Mouse (Mus musculus) kidney, adult 2 months (tissue): ENCODE results near the gene Mrps18c. TPM values are rescaled to one million over a fixed set of nuclear protein-coding genes. Genes with fewer than 3 reads are reported as not detected.

Experiments used
- DNase-seq: peaks from one replicate; pipeline ENCODE4 v3.0.0; 2021
- H3K27ac ChIP-seq: fragments of 200-500 bp; 2 replicates; pipeline ENCODE4 v1.5.1; 2012; ENCODE audit warnings: low read depth, low read length, control low read depth, inconsistent platforms; ENCODE audit not compliant: insufficient read depth
- H3K27me3 ChIP-seq: fragments of 200-500 bp; replicated peaks from 2 replicates; pipeline ENCODE4 v1.6.1; 2012; ENCODE audit warnings: mild to moderate bottlenecking, moderate library complexity, low read length, inconsistent platforms; ENCODE audit not compliant: control insufficient read depth, insufficient read depth
- H3K36me3 ChIP-seq: fragments of 200-500 bp; 2 replicates; pipeline ENCODE4 v1.6.1; 2012; ENCODE audit warnings: mild to moderate bottlenecking, moderate library complexity, low read length, inconsistent platforms; ENCODE audit not compliant: control insufficient read depth, insufficient read depth
- H3K4me1 ChIP-seq: fragments of 200-500 bp; 2 replicates; pipeline ENCODE4 v1.6.1; 2011; ENCODE audit warnings: low read length; ENCODE audit not compliant: control insufficient read depth, insufficient read depth
- H3K4me3 ChIP-seq: fragments of 200-500 bp; 2 replicates; pipeline ENCODE4 v1.5.1; 2011; ENCODE audit warnings: mild to moderate bottlenecking, low read depth, low read length, control low read depth; ENCODE audit not compliant: insufficient read depth
- CTCF ChIP-seq: fragments of 200-500 bp; conservative IDR thresholded peaks from 2 replicates; pipeline ENCODE4 v1.5.1; 2011; ENCODE audit warnings: low read depth, mild to moderate bottlenecking, control low read depth, low read length, moderate library complexity, mixed read lengths; ENCODE audit not compliant: insufficient read depth, insufficient read length
- POLR2A ChIP-seq: fragments of 200-500 bp; IDR thresholded peaks from one replicate; pipeline ENCODE4 v1.6.1; 2011; ENCODE audit warnings: low read depth, low read length, control low read depth
- WGBS: fragments of 180-500 bp; shearing (Covaris S2); methylation state at CpG from one replicate; pipeline ENCODE4 v1.1.7; 2018; 5-methylcytosine and 5-hydroxymethylcytosine counted together
- polyA plus RNA-seq: library from polyadenylated mRNA; depleted of rRNA; stranded (reverse); fragments of >200 nt; gene quantifications from 2 replicates; pipeline ENCODE4 v1.2.3, GENCODE M21; 2012

The Mrps18c gene
- polyA plus RNA-seq, 1 experiment = 57.3 TPM

DNA sequence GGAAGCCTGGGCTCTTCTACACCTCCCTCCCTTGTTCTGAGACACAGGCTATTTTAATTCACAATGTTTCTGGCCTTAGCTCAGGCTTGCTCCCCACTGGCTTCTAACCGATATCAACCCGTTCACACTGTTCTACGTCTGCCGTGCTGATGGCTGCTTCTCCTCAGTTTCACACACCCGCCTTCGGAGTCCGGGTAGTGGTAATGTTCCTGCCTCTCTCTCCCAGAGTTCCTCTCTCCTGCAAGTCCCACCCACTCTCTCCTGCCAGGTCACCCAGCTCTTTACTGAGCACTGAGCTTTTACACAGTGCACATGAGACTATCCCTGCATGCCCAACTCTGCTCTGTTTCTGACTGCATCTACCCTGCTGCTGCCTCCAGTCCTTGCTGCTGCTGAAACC is 32.4 kb upstream of the Mrps18c start:
- DNase-seq = no peak
- Histone ChIP-seq H3K27me3 (no peaks in the 10 kb centered on the region), H3K36me3 (no peaks in the 10 kb centered on the region; the same call in 1 of the 2 replicates), H3K4me1 (no peaks in the 10 kb centered on the region), H3K27ac (no peak overlapping the region), H3K4me3 (no peak overlapping the region)
- 96% methylated on average over 7 of the region's 7 CpGs for WGBS
- no peak for TF ChIP-seq CTCF
- no peak for TF ChIP-seq POLR2A

DNA sequence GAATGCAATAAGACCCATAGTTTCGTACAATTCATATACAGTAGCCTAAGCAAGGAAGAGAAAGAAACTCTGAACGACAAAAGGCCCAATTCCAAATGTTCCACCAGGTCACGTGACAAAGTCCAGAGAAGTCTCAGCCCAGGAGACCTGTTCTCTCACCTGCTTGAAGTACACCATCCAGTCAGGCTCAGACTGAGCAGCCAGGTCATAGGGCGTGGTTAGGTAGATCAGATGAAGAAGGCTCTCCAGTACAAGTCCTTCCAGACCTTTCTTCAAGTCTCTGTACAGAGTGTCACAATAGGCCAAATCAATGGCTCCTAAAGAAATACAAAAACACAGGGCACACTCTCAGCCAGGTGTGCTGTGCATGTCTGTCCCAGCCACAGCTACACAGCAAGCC is 26.9 kb upstream of the Mrps18c start:
- H3K4me3 ChIP-seq = no peak overlapping the region
- no peaks in the 10 kb centered on the region for H3K36me3 ChIP-seq
- WGBS = 85% methylated on average over 4 of the region's 4 CpGs
- TF ChIP-seq CTCF (no peak), POLR2A (no peak)
- DNase-seq = no peak
- no peaks in the 10 kb centered on the region for H3K4me1 ChIP-seq
- H3K27ac ChIP-seq = no peak overlapping the region
- no peaks in the 10 kb centered on the region for H3K27me3 ChIP-seq

DNA sequence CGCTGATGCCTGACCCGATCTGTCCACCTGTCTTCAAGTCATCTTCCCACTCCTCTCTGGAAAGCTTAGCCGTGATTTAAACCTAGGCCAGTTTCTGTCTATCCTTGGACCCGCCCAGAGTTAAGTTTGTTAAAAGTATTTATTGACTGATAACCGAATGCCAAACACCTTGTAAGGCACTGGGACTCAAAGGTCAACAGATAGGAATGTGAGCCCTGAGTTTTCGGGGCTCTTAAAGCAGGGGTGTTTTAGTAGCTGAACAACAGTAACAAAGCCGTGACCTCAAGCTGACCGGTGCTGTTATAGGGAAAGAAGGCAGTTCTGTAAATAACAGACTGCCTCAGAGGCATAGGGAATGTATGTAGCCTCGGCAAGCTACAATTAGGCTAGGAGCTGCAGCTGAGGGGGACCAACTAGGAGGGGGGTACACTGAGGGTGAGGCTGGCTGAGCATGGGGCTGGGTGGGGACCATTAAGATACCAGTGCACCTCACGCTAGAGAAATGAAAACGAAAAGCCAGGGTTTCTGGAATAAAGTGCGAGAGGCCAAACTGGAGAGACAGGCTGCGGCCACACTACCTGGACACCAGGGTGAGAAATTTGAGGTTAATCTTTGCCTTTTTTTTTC is 22.5 kb upstream of the Mrps18c start:
- 93% methylated on average over 13 of the region's 13 CpGs for WGBS
- Histone ChIP-seq H3K27ac (no peak overlapping the region), H3K36me3 (peaks cover 2% of the 10 kb centered on the region; the same call in 1 of the 2 replicates), H3K4me1 (no peaks in the 10 kb centered on the region), H3K4me3 (no peak overlapping the region), H3K27me3 (no peaks in the 10 kb centered on the region)
- TF ChIP-seq POLR2A (no peak), CTCF (no peak)
- no peak for DNase-seq

DNA sequence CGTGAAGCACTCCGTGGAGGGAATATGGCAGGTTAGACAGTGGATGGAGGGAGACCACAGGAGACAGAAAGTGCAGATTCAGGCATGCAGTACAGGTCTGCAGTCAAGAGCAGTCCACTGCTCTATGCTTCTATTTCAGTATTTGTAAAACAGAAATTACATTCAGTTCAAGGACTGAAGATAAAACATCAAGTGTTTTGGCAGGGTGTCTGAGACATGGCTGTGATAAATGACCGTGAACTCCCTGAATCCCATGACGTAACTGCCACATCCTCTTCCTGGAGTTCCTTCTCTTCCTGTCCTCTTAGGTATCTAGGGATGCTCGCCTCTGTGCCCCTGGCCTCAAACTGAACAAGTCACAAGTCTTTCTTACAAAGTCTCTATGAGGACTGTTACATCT is 21.5 kb upstream of the Mrps18c start:
- TF ChIP-seq POLR2A (no peak), CTCF (no peak)
- Histone ChIP-seq H3K4me1 (no peaks in the 10 kb centered on the region), H3K36me3 (peaks cover 2% of the 10 kb centered on the region; the same call in 1 of the 2 replicates), H3K27ac (no peak overlapping the region), H3K27me3 (no peaks in the 10 kb centered on the region), H3K4me3 (no peak overlapping the region)
- DNase-seq = no peak
- 89% methylated on average over 5 of the region's 5 CpGs for WGBS

DNA sequence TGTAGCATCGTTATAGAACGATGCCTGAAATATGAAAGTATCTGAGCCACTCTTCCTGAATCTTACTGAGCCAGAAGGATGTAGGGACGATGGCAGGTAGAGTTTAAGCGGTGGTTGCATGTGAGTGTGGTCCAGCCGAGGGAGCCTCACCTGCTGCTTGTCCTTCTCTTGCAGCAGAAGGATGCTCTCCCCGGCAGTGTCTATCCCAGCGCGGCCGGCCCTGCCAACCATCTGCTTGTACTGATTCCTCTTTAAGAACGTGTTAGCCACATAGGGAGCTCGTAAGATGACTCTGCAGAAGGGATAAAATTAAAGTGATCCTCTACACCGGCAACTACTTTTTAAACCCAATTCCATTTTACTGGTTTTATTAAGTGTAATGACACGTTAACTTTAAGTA is 19.4 kb upstream of the Mrps18c start:
- peaks cover 2% of the 10 kb centered on the region; the same call in 1 of the 2 replicates for H3K36me3 ChIP-seq
- no peak for TF ChIP-seq CTCF
- no peak for TF ChIP-seq POLR2A
- H3K27ac ChIP-seq = no peak overlapping the region
- no peak for DNase-seq
- no peaks in the 10 kb centered on the region for H3K27me3 ChIP-seq
- H3K4me3 ChIP-seq = no peak overlapping the region
- WGBS = 96% methylated on average over 13 of the region's 13 CpGs
- H3K4me1 ChIP-seq = no peaks in the 10 kb centered on the region

DNA sequence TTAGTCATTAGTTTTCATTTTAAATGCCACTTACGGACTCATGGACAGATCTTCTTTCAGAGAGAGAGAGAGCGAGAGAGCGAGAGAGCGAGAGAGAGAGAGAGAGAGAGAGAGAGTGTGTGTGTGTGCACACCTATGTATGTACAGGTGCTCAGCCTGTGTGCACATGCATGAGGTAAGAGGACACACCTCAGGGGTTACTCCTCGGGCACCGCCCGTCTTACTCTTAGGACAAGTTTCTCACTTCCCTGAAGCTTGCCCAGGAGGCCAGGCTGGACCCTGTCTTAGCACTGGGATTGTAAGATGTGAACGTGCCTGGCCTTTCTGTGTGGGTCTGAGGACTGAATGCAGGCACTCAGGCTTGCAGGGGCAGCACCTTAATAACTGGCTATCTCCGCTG is 10.9 kb upstream of the Mrps18c start:
- H3K4me1 ChIP-seq = no peaks in the 10 kb centered on the region
- TF ChIP-seq POLR2A (no peak), CTCF (no peak)
- no peak for DNase-seq
- WGBS = 91% methylated on average over 9 of the region's 9 CpGs
- no peak overlapping the region for H3K27ac ChIP-seq
- H3K4me3 ChIP-seq = no peak overlapping the region
- H3K27me3 ChIP-seq = no peaks in the 10 kb centered on the region
- peaks cover 1% of the 10 kb centered on the region for H3K36me3 ChIP-seq

DNA sequence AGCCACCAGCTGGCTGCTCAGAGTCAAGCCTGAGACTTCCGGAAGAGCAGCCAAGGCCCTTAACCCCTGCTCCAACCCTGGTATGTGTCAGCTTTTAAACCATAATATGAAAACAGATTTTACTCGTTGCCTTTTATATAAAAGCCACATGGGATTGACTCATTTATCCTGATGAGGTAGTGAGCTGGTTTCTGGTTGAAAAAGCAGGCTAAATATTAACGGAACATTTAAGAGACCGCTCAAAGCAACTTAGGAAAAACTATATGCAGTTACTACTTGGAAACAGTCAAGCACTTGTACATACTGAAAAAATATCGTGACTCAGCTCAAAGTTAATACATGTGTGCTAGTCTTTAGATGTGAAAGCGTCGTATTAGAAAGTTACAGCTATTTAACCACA is 6.2 kb upstream of the Mrps18c start:
- H3K36me3 ChIP-seq = no peaks in the 10 kb centered on the region; the same call in none of the 2 replicates
- H3K4me3 ChIP-seq = no peak overlapping the region
- H3K27me3 ChIP-seq = no peaks in the 10 kb centered on the region
- peak; percentile 1 for DNase-seq
- H3K4me1 ChIP-seq = no peaks in the 10 kb centered on the region
- H3K27ac ChIP-seq = no peak overlapping the region
- 43% methylated on average over 7 of the region's 7 CpGs for WGBS
- TF ChIP-seq POLR2A = no peak
- no peak for TF ChIP-seq CTCF
